Mouse (Mus musculus): ENCODE results near the gene Gm28919. TPM values are rescaled to one million over a fixed set of nuclear protein-coding genes. Genes with fewer than 3 reads are reported as not detected.
"Not testable (repeated sequence)": the region's sequence is repeated elsewhere in the genome, so short reads cannot be mapped to it uniquely, and the experiment has no call there.

Gm28919 gene
- not detected in 2 replicates for polyA plus RNA-seq (2015; fragmentation: Nextera tagmentation; extraction: Ambion mirVana)

- 71% methylated on average over 3 of the region's 7 CpGs for WGBS
These were observed at the start of gene Gm28919 for GRCm38 (mm10) chrY:6583246-6583645. Gm28919 (plus strand) TSS chrY:6583546.

More at GRCm38 (mm10) chrY:6583246-6583645, at the start of gene Gm28919:
- not testable (repeated sequence) for ATAC-seq (ENCODE audit: borderline replicate concordance, extremely low read depth, low FRiP score, low TSS enrichment); H3K4me1 ChIP-seq; H3K9ac ChIP-seq; H3K4me2 ChIP-seq; H3K4me3 ChIP-seq; H3K27ac ChIP-seq; H3K9me3 ChIP-seq; H3K36me3 ChIP-seq; H3K27me3 ChIP-seq

Other genes starting within 250 kb of the Gm28919 start
- not detected in 2 replicates for gene Gm21719, start 99.3 kb downstream of the Gm28919 start, polyA plus RNA-seq (2015; fragmentation: Nextera tagmentation; extraction: Ambion mirVana)